Mouse (Mus musculus): ENCODE measurements around the gene Cav3.

GRCm38 (mm10) chr6:112419333-112419732, 40.0 kb upstream of the Cav3 start:
- TF ChIP-seq POLR2A (IDR thresholded peaks at IDR 0.05; ENCODE audit: insufficient read depth, low read depth, low read length) (no peak), CTCF (IDR thresholded peaks at IDR 0.05) (no peak)

Data from heart, adult 2 months (tissue).